Mouse (Mus musculus) hindbrain, embryonic 11.5 days (tissue): ENCODE results near the gene Mllt11. TPM values are rescaled to one million over a fixed set of nuclear protein-coding genes. Genes with fewer than 3 reads are reported as not detected.

Experiments used
- ATAC-seq: fragments of 200-750 bp; cut with Nextera tagmentation; 2 replicates; pipeline ENCODE4 v1.8.0; 2017; ENCODE audit warnings: mild to moderate bottlenecking, moderate TSS enrichment, moderate library complexity; ENCODE audit not compliant: low FRiP score
- DNase-seq: peaks from one replicate; pipeline ENCODE4 v3.0.0-alpha.2; 2015; ENCODE audit warnings: low spot score
- H3K27ac ChIP-seq: fragments of 300-500 bp; sonication (generic); 2 replicates; pipeline ENCODE4 v1.5.1; 2014; ENCODE audit warnings: mild to moderate bottlenecking, low read depth, low read length
- H3K27me3 ChIP-seq: fragments of 300-500 bp; sonication (generic); 2 replicates; pipeline ENCODE4 v1.6.1; 2014; ENCODE audit warnings: mild to moderate bottlenecking, low read length, moderate library complexity, mixed read lengths; ENCODE audit not compliant: control insufficient read depth, insufficient read depth
- H3K36me3 ChIP-seq: fragments of 300-500 bp; sonication (generic); 2 replicates; pipeline ENCODE4 v1.6.1; 2014; ENCODE audit warnings: mild to moderate bottlenecking, low read length, moderate library complexity, mixed read lengths; ENCODE audit not compliant: control insufficient read depth, insufficient read depth
- H3K4me1 ChIP-seq: fragments of 300-500 bp; sonication (generic); replicated peaks from 2 replicates; pipeline ENCODE4 v1.6.1; 2014; ENCODE audit warnings: low read length, mixed read lengths; ENCODE audit not compliant: control insufficient read depth, insufficient read depth
- H3K4me2 ChIP-seq: fragments of 300-500 bp; sonication (generic); replicated peaks from 2 replicates; pipeline ENCODE4 v1.6.1; 2014; ENCODE audit warnings: mild to moderate bottlenecking, low read depth, low read length
- H3K4me3 ChIP-seq: fragments of 300-500 bp; sonication (generic); 2 replicates; pipeline ENCODE4 v1.5.1; 2014; ENCODE audit warnings: low read depth, low read length
- H3K9ac ChIP-seq: fragments of 300-500 bp; sonication (generic); 2 replicates; pipeline ENCODE4 v1.6.1; 2014; ENCODE audit warnings: low read depth, low read length
- H3K9me3 ChIP-seq: fragments of 300-500 bp; sonication (generic); 2 replicates; pipeline ENCODE4 v1.6.1; 2016; ENCODE audit warnings: low read length; ENCODE audit not compliant: control insufficient read depth
- WGBS: fragments of 180-500 bp; shearing (Covaris S2); extraction: QIAGEN DNeasy Blood & Tissue Kit; methylation state at CpG from one replicate; pipeline ENCODE4 v1.1.7; 2014; 5-methylcytosine and 5-hydroxymethylcytosine counted together
- polyA plus RNA-seq: library from polyadenylated mRNA; unstranded; fragments of >200 nt; fragmentation: Nextera tagmentation; extraction: Ambion mirVana; gene quantifications from 2 replicates; pipeline ENCODE4 v1.2.1, GENCODE M21; 2014

Mllt11 gene
- polyA plus RNA-seq, 1 experiment from 2014 or later = 203 TPM

- H3K36me3 ChIP-seq = 0 out of 2 replicates have a peak, but pooled peaks cover 2% of the 10 kb centered on the region
These were observed 2.8 kb downstream of the Mllt11 start for GRCm38 (mm10) chr3:95228894-95229780.

GRCm38 (mm10) chr3:95228148-95228893 is 3.6 kb downstream of the Mllt11 start, which contains the start of gene Cdc42se1:
Gene Cdc42se1 (plus strand): TSS chr3:95228732.
- Histone ChIP-seq H3K27me3 (no peaks in the 10 kb centered on the region), H3K4me3 (peak within 1 kb of the TSS; percentile 68), H3K9me3 (no peaks in the 10 kb centered on the region), H3K9ac (peak within 1 kb of the TSS; percentile 74), H3K4me2 (peak within 1 kb of the TSS; percentile 89), H3K27ac (peak within 1 kb of the TSS; percentile 89), H3K4me1 (peaks cover 11% of the 10 kb centered on the region), H3K36me3 (0 out of 2 replicates have a peak, but pooled peaks cover 2% of the 10 kb centered on the region)
- peak; percentile 92 for DNase-seq
- under 1% methylated on average over 64 of the region's 64 CpGs for WGBS
- peak; percentile 89 for ATAC-seq

More at GRCm38 (mm10) chr3:95228894-95229780, 2.8 kb downstream of the Mllt11 start:
- peak overlapping the region; percentile 74 for H3K9ac ChIP-seq
- H3K27me3 ChIP-seq = no peaks in the 10 kb centered on the region
- ATAC-seq (peak; percentile 12), DNase-seq (peak; percentile 59)
- no peaks in the 10 kb centered on the region for H3K9me3 ChIP-seq
- peaks cover 11% of the 10 kb centered on the region for H3K4me1 ChIP-seq
- peak overlapping the region; percentile 89 for H3K27ac ChIP-seq
- WGBS = under 1% methylated on average over 42 of the region's 43 CpGs
- H3K4me2 ChIP-seq = peak overlapping the region; percentile 89
- H3K4me3 ChIP-seq = peak overlapping the region; percentile 68

- Histone ChIP-seq H3K9me3 (no peaks in the 10 kb centered on the region), H3K4me1 (peaks cover 11% of the 10 kb centered on the region), H3K9ac (peak overlapping the region; percentile 74), H3K27ac (peak overlapping the region; percentile 89), H3K4me2 (peak overlapping the region; percentile 89), H3K4me3 (peak overlapping the region; percentile 68), H3K27me3 (no peaks in the 10 kb centered on the region), H3K36me3 (no peaks in the 10 kb centered on the region)
- WGBS = 28% methylated on average over 1 of the region's 1 CpGs
- no peak for DNase-seq
- ATAC-seq = no peak
These were observed 4.8 kb downstream of the Mllt11 start for GRCm38 (mm10) chr3:95227214-95227613.

GRCm38 (mm10) chr3:95224295-95224694 is 7.7 kb downstream of the Mllt11 start:
- WGBS = 27% methylated on average over 6 of the region's 6 CpGs
- Histone ChIP-seq H3K27me3 (no peaks in the 10 kb centered on the region), H3K4me2 (0 out of 2 replicates have a peak overlapping the region, but pooled peaks have one; percentile 2), H3K27ac (no peak overlapping the region), H3K4me3 (no peak overlapping the region), H3K9me3 (no peaks in the 10 kb centered on the region), H3K9ac (no peak overlapping the region), H3K36me3 (peaks cover 4% of the 10 kb centered on the region; the same call in 1 of the 2 replicates), H3K4me1 (0 out of 2 replicates have a peak, but pooled peaks cover 2% of the 10 kb centered on the region)
- no peak for ATAC-seq
- DNase-seq = peak; percentile 51

DNA sequence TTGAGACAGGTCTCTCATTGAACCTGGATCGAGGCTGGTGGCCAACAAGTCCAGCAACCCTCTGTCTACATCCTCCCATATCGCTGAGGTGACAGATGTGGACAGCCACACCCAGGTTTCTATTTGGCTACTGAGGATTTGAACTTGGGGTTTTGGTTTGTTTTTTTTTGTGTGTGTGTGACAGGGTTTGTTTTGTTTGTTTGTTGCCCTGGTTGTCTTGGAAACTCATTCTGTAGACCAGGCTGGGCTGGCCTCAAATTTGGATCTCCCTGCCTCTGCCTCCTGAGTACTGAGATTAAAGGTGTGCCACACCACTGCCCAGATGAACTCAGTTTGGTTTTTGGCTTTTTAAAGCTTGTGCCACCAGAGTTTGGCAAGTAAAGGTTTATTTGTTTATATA is 8.9 kb downstream of the Mllt11 start:
- Histone ChIP-seq H3K36me3 (peaks cover 4% of the 10 kb centered on the region; the same call in 1 of the 2 replicates), H3K27ac (no peak overlapping the region), H3K27me3 (no peaks in the 10 kb centered on the region), H3K4me3 (no peak overlapping the region), H3K9me3 (no peaks in the 10 kb centered on the region), H3K9ac (no peak overlapping the region), H3K4me2 (no peak overlapping the region), H3K4me1 (0 out of 2 replicates have a peak, but pooled peaks cover 2% of the 10 kb centered on the region)
- ATAC-seq (no peak), DNase-seq (no peak)
- 88% methylated on average over 2 of the region's 2 CpGs for WGBS

DNA sequence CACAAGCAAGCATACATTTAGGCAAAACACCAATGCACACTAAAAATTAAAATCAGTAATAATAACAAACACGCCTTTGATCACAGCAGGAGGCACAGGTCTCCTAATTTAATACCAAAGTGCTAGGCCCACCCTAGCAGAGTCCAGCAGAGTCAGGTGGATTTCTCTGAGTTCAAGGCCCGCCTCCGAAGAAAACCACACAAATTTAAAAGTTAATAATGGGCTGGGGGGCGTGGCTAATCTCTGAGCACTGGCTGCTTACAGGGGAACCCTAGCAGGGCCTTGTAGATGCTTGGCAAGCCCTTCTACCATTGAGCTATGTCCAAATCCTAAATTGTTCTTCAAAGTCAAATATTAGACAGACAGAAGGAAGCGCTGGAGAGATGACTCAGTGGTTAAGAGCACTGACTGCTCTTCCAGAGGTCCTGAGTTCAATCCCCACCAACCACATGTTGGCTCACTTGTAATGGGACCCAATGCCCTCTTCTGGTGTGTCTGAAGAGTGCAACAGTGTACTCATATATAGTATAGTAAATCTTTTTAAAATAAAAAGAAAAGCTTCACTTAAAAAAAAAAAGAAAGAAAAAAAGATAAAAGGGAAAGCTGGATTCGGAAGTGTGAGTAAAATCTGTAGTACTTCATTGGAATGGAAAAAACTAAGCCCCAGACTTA is 13.4 kb downstream of the Mllt11 start:
- ATAC-seq (no peak), DNase-seq (no peak)
- WGBS = 76% methylated on average over 6 of the region's 6 CpGs

GRCm38 (mm10) chr3:95217255-95218134 is 14.5 kb downstream of the Mllt11 start, which contains the start of gene Gabpb2:
Gene Gabpb2 (minus strand): TSS chr3:95217916.
- peak; percentile 96 for DNase-seq
- WGBS = under 1% methylated on average over 56 of the region's 56 CpGs

More for the DNA sequence above, 13.4 kb downstream of the Mllt11 start:
- H3K4me2 ChIP-seq = peak overlapping the region; percentile 54
- H3K27me3 ChIP-seq = no peaks in the 10 kb centered on the region
- H3K27ac ChIP-seq = peak overlapping the region; percentile 92
- H3K4me3 ChIP-seq = peak overlapping the region; percentile 69
- H3K9me3 ChIP-seq = no peaks in the 10 kb centered on the region
- H3K9ac ChIP-seq = no peak overlapping the region; the same call in 1 of the 2 replicates
- H3K4me1 ChIP-seq = no peaks in the 10 kb centered on the region
- peaks cover 4% of the 10 kb centered on the region; the same call in 1 of the 2 replicates for H3K36me3 ChIP-seq

More at GRCm38 (mm10) chr3:95217255-95218134, 14.5 kb downstream of the Mllt11 start, which contains the start of gene Gabpb2:
- no peaks in the 10 kb centered on the region for H3K9me3 ChIP-seq
- H3K36me3 ChIP-seq = peaks cover 4% of the 10 kb centered on the region; the same call in 1 of the 2 replicates
- peak within 1 kb of the TSS; percentile 93 for H3K9ac ChIP-seq
- no peaks in the 10 kb centered on the region for H3K27me3 ChIP-seq
- H3K4me2 ChIP-seq = peak within 1 kb of the TSS; percentile 54
- peak within 1 kb of the TSS; percentile 92 for H3K27ac ChIP-seq
- ATAC-seq = peak; percentile 90
- peak within 1 kb of the TSS; percentile 69 for H3K4me3 ChIP-seq
- H3K4me1 ChIP-seq = no peaks in the 10 kb centered on the region
